Mouse (Mus musculus) thymus, postnatal 10 days (tissue): ENCODE data around the gene Abhd15.

Source experiments
- DNase-seq, 2 experiments: peaks; one replicate each; pipeline ENCODE4 v3.0.0; 2021; ENCODE audit warnings: low spot score in 2 of 2

The Abhd15 gene

GRCm38 (mm10) chr11:77493512-77494343 lies 21.2 kb upstream of the Abhd15 start, which contains the start of gene Git1:
Gene Git1 (plus strand): TSS chr11:77493562.
- peak; percentile 41 to 47 for DNase-seq

GRCm38 (mm10) chr11:77494344-77494676 lies 20.6 kb upstream of the Abhd15 start:
- no peak for DNase-seq

DNA sequence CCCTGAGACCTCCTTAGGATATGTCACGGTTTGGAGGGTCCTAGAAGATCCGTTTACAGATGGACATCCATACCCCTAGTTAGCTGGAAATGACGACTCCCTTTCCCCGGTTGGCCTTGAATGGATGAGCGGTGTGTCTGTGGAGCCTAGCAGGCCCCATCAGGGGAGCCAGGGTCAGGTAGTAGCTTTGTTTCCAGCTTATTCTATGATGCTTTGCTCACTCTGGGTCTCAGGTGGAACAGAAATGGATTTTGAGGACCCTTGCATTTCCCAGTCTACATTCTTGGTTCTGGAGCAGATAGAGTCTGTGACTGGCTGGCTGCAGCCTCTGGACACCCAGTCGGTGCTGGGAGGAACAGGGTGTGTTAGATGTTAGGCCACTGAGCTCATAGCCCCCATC lies 20.1 kb upstream of the Abhd15 start:
- no peak for DNase-seq

DNA sequence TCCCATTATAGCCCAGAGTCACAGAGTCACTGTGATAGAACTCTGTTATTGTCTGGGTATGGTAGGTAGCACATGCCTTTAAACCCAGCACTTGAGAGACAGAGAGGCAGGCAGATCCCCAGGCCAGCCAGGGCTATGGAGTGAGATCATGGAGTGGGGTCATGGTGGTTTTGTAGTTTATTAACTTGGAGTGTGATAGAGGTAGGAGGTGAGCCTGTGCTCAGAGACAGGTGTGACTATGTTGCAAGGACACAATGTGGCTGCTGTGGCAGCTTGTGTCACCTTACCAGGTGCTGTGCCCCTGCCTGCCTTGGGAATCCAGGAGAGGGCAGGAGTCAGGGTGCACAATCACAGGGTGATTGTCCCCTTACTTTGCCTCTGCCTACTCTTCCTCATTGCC lies 19.4 kb upstream of the Abhd15 start:
- no peak for DNase-seq

DNA sequence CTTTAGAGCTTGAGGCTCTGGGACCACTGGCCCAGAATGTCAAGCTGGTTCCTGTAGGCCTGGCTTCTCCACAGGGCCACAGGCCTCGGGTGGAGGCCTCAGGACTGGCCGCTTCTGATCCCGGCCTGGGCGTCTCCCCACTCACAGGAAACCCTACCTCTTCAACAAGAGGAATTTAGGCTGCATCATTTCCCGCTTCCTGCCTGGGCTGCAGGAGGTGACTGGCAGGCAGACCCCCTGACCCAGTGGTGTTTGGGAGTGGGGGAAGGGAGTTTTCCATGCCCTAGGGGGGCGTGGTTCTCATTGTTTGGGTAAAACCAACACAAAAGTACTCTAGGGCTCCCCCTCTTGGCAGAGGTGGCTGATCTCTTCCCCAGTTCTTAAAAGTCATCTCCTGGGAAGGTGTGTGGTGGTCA lies 17.6 kb upstream of the Abhd15 start:
- DNase-seq, result peak in 1 of 2 experiments; percentile 78

DNA sequence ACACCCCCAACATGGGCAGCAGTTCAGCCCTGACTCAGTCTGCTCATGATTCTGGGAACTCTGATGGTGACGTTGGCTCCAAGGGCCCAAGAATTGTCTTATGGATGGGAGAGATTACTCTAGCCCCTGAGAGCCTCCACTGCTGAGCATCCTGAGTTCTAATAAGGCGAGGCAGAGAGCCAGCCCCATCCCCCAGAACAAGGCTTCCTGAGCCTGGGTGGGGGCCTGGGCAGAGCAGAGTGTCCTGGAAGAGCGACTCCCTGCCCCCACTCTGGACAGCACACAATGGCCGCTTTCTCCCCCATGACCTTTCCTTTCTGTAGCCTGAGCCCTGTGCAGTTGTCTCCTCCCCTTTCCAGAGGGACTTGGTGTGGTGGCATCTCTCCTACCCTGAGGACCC lies 17.1 kb upstream of the Abhd15 start:
- no peak for DNase-seq

- no peak for DNase-seq
Observed at GRCm38 (mm10) chr11:77498261-77499139, 16.4 kb upstream of the Abhd15 start.

DNA sequence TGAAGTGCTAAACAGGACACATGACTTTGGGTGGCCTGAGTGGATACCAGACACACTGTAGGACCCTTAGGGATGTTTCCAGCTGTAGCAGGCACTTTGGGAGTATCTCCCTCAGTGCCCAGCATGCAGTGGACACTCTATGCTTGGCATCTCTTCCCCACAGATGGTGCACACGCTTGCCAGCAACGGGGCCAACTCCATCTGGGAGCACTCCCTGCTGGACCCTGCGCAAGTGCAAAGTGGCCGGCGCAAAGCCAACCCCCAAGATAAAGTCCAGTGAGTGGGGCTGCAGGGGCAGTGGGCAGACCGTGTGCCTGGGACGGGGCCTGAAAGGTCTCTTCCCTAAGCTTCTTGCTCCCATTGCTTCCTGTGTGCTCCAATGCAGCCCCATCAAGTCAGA lies 15.6 kb upstream of the Abhd15 start:
- no peak for DNase-seq

DNA sequence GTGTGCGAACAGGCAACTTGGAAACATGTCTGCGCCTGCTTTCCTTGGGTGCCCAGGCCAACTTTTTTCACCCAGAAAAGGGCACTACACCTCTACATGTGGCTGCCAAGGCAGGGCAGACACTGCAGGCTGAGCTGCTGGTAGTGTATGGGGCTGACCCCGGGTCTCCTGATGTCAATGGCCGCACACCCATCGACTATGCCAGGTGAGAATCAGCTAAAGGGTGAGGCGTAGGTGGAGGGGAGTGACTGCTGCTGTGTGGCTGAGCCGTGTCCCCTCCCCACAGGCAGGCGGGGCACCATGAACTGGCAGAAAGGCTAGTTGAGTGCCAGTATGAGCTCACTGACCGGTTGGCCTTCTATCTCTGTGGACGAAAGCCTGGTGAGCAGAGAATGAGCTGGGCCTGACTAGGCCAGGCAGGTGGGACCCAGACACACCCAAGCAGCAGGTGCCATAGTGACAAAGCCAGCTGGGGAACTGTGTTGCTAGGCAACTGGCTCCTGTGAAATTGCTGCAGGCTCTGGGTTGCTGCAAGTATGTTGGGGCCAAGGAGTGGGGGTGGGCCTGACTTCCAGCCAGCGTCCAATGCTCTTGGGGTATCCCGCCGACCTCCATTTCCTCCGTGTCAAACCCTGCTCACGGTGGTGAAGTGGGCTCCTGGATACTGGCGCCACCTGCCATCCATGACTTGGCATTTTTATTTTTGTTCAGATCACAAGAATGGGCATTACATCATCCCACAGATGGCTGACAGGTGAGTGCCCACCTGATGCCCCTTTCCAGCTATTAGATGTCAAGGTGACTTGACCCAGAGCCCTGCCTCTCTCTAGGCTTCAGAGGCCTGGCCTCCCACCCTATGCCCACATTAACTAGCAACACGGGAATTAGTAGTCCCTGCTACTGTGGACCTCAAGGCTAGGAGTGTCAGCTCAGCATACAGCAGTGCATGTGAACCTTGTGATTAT lies 14.3 kb upstream of the Abhd15 start:
- DNase-seq, result no peak

GRCm38 (mm10) chr11:77501392-77501791 lies 13.5 kb upstream of the Abhd15 start:
- DNase-seq, result peak; percentile 49 to 76

- DNase-seq, result no peak
Observed at GRCm38 (mm10) chr11:77501971-77502370, 12.9 kb upstream of the Abhd15 start.

GRCm38 (mm10) chr11:77502481-77502880 lies 12.4 kb upstream of the Abhd15 start:
- DNase-seq, result no peak

DNA sequence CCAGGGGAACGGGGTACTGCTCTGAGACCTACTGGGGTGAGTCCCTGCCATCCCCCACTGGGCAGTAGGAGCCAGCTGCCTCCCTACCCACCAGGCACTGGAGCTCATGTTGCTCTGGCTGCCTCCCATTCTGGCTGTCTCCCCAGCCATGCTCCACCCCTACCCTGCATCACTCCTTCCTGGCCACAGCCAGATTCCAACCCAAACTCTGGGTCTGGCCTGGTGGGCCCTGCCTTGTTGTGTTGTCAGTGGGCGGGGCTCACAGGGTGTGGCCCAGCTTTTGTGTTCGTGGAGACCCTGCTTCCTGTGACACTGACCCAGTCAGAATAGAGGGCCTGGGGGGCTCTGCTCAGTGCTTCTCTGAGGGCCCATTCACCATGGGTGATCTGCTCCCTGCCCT lies 11.4 kb upstream of the Abhd15 start:
- no peak for DNase-seq

- no peak for DNase-seq
Observed at GRCm38 (mm10) chr11:77504377-77504776, 10.5 kb upstream of the Abhd15 start.

DNA sequence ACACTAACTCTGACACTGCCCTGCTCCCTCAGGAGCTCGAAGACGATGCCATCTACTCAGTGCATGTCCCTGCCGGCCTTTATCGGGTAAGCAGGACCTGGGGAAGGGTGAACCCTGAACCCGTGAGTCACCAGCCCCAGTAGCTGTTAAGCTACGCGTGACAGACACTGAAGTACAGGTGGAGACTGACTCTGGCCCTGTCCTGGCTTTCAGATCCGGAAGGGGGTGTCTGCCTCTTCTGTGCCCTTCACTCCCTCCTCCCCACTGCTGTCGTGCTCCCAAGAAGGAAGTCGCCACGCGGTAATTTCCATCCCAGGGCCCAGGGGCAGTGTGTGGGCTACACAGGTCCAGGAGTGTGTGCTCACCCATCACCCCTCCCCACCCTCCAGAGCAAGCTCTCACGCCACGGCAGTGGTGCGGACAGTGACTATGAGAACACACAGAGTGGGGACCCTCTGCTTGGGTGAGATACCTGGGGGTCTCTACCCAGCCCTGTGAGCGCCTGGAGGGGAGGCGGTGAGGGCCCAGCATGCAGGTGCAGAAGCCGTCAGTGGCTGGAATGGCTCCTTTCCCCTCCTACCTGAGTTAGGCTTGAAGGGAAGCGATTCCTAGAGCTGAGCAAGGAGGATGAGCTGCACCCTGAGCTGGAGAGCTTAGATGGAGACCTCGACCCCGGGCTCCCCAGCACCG lies 9.5 kb upstream of the Abhd15 start:
- no peak for DNase-seq

DNA sequence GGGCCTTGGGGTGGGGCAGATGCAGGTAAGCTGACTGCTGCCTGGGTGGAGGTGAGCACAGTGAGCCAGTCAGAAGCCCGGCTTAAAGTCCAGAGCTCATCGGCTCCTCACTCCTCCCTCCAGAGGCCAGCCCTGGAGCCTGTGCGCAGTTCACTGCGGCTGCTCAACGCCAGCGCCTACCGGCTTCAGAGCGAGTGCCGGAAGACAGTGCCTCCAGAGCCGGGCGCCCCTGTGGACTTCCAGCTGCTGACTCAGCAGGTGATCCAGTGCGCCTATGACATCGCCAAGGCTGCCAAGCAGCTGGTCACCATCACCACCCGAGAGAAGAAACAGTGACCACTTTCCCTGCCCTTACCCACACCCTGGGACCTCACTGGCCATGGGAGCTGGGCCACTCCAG lies 8.6 kb upstream of the Abhd15 start:
- no peak for DNase-seq

GRCm38 (mm10) chr11:77506941-77507340 lies 8.0 kb upstream of the Abhd15 start:
- no peak for DNase-seq

GRCm38 (mm10) chr11:77507426-77507825 lies 7.5 kb upstream of the Abhd15 start:
- DNase-seq, result no peak

GRCm38 (mm10) chr11:77508068-77509021 lies 6.6 kb upstream of the Abhd15 start:
- DNase-seq, result peak; percentile 78 to 93

DNA sequence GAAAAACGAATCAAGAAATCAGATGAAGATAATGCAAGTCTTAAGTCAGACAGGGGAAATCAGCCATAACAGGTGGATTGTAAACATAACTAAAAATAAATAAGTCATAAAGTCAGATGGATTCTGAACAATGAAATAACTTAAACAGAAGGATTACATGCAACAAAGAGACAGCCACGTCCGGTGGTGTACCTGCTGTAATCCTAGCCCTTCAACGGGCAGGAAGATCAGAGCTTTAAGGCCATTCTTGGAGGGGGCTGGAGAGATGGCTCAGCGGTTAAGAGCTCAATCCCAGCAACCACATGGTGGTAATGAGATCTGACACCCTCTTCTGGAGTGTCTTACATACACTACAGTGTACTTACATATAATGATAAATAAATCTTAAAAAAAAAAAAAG lies 3.6 kb upstream of the Abhd15 start:
- no peak for DNase-seq
